In genomic region chr1:170632385-170632784, GRCm38 (mm10) we compare ENCODE assay signal across 7 mouse cellular contexts. TPM values are rescaled to one million over a fixed set of nuclear protein-coding genes. Genes with fewer than 3 reads are reported as not detected.
DNase-seq lines count a peak whose midpoint lies in the region; ATAC-seq lines count a peak whose summit lies in the region.

No protein-coding gene starts in this region.

- WGBS in midbrain, embryonic 14.5 days = 14% methylated on average over 3 of the region's 3 CpGs

- intact Hi-C loops in left cerebral cortex, postnatal 4 days (cut with DNase I) = loop anchor here (2.0 kb wide), 1 partner anchor 206 kb away; no protein-coding TSS in a partner anchor

- H3K4me1 ChIP-seq in midbrain, embryonic 14.5 days (ENCODE audit: control insufficient read depth, insufficient read depth, low read length) = no peaks in the 10 kb centered on the region

- H3K9ac ChIP-seq in midbrain, embryonic 14.5 days (replicated peaks; ENCODE audit: low read length) = no peak overlapping the region

- DNase-seq in adrenal gland, adult 18-20 months (ENCODE audit: low spot score in 2 of 2) = peak; percentile 72 to 74
- DNase-seq in gastrocnemius, postnatal 10 days = peak; percentile 84
- peak; percentile 72 for DNase-seq in kidney, adult 11 months
- DNase-seq in left cerebral cortex, postnatal 4 days = peak; percentile 84
- DNase-seq in midbrain, embryonic 14.5 days = peak; percentile 87
- peak; percentile 48 to 74 for DNase-seq in spleen, adult 18-20 months

- no peaks in the 10 kb centered on the region for H3K9me3 ChIP-seq in midbrain, embryonic 14.5 days (ENCODE audit: control insufficient read depth, low read length)

- H3K4me2 ChIP-seq in midbrain, embryonic 14.5 days (ENCODE audit: low read length) = no peak overlapping the region

- H3K4me3 ChIP-seq in midbrain, embryonic 14.5 days (replicated peaks; ENCODE audit: low read depth, low read length) = no peak overlapping the region

- H3K36me3 ChIP-seq in midbrain, embryonic 14.5 days (ENCODE audit: control insufficient read depth, insufficient read depth, low read length) = no peaks in the 10 kb centered on the region

- no peaks in the 10 kb centered on the region for H3K27me3 ChIP-seq in midbrain, embryonic 14.5 days (ENCODE audit: control insufficient read depth, insufficient read depth, low read length)

- H3K27ac ChIP-seq in midbrain, embryonic 14.5 days (replicated peaks; ENCODE audit: low read depth, low read length) = no peak overlapping the region

- peak; percentile 100 for ATAC-seq in common myeloid progenitor, adult 5-6 weeks (replicated peaks; ENCODE audit: low read depth, poor library complexity, severe bottlenecking)
- ATAC-seq in midbrain, embryonic 14.5 days (ENCODE audit: low FRiP score, low TSS enrichment) = no peak

RNA-seq across cellular contexts. Expression of gene Olfml2b, which starts 11.9 kb away (rescaled TPM):
- total RNA-seq in adrenal gland, adult 18-20 months (2021) = 1 to 10 TPM; 5.1 to 5.2 TPM
- total RNA-seq in common myeloid progenitor, adult 5-6 weeks (2017) = 0.27 and 0.68 TPM in 2 replicates
- total RNA-seq in gastrocnemius, postnatal 10 days (2021) = 10 to 100 TPM; 54.3 to 69.6 TPM
- total RNA-seq in left cerebral cortex, postnatal 4 days (2021) = 1 to 10 TPM; 7.3 to 7.4 TPM
- 3.0 and 3.7 TPM in 2 replicates for polyA plus RNA-seq in midbrain, embryonic 14.5 days (2014; fragmentation: Nextera tagmentation; extraction: Ambion mirVana)

RNA-seq across cellular contexts. Expression of gene Nos1ap, which starts 42.7 kb away (rescaled TPM):
- 10 to 100 TPM; 15.7 to 19.7 TPM for total RNA-seq in adrenal gland, adult 18-20 months (2021)
- 9.5 and 13.7 TPM in 2 replicates for total RNA-seq in common myeloid progenitor, adult 5-6 weeks (2017)
- total RNA-seq in gastrocnemius, postnatal 10 days (2021) = 1 to 10 TPM; 2.9 to 3.8 TPM
- total RNA-seq in left cerebral cortex, postnatal 4 days (2021) = 10 to 100 TPM; 41.0 to 46.4 TPM
- polyA plus RNA-seq in midbrain, embryonic 14.5 days (2014; fragmentation: Nextera tagmentation; extraction: Ambion mirVana) = 13.0 and 16.9 TPM in 2 replicates

Comparison
In these comparisons a context has a peak if more than half of its experiments do, and no peak if none do; other contexts are left out.
1. RNA of gene Olfml2b, which starts 11.9 kb away (total RNA-seq): 54.3 to 69.6 TPM in gastrocnemius, postnatal 10 days; 7.3 to 7.4 TPM in left cerebral cortex, postnatal 4 days, 5.1 to 5.2 TPM in adrenal gland, adult 18-20 months and 0.27 to 0.68 TPM in common myeloid progenitor, adult 5-6 weeks; every median in the first group is over 4 times any median in the second.
2. Peak in every context shown above with its lines, with median percentiles within 50 percentile points of each other: DNase-seq.